In the genomic region with DNA sequence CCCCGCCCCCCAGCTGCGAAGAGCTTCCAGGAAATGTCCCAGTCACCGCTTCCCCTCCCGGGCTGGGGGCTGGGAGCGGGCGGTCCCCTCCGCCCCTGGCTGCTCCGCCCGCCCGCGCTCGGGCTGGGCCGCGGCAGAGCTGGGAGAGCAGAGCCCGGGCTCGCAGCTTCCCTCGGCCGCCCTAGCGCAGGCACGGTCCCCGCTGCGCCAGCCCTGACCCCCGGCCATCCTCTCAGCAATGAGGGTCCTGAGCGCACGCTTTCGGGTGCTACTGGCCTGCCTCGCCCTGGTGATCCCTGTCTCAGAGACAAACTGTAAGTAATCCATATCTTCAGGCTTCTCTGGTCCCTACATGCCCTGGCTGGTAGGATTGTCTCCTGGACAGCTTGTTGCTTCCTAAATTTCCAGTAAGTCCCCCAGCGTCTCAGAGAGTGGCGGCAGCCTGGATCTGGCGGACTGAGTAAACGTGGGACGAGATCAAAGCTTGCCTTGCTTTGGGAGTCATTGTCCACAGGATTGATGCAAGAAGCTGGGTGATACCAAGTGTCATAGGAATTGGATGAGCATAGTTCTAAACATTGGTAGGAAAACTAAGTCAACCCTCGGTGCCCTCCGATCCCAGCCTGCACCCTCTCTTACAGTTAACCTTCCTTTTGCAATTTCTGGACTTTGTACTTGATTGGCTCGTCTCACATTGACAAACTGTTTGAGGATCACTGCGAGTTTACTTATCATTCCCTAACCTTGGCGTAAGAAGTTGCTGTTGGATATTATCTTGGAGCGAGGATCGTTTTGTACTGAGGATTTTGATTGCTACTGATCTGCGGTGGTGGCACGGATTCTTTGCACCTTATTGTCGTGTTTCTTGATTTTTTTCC, we compare ENCODE assay signal across 8 mouse cellular contexts. TPM values are rescaled to one million over a fixed set of nuclear protein-coding genes. Genes with fewer than 3 reads are reported as not detected.
A peak's percentile ranks its signal among the peaks of the same experiment; 100 is the strongest.
DNase-seq lines count a peak whose midpoint lies in the region; ATAC-seq and TF ChIP-seq lines count a peak whose summit lies in the region.

Gene Pros1, plus strand, starts transcription at position 117 of the 878 bp plus-strand sequence.

- peak; percentile 48 for DNase-seq in MN1 (ENCODE audit: low spot score)
- peak; percentile 11 for DNase-seq in cerebellum, adult 8-10 months
- peak; percentile 83 for DNase-seq in gastrocnemius, adult 2 months
- DNase-seq in hindbrain, embryonic 14.5 days (ENCODE audit: low spot score), result peak; percentile 50
- peak; percentile 44 to 50 for DNase-seq in left cerebral cortex, adult 2 months (ENCODE audit: extremely low spot score in 1 of 2, low spot score in 2 of 2)
- peak; percentile 39 to 59 for DNase-seq in right cerebral cortex, postnatal 10 days (ENCODE audit: low spot score in 2 of 2)
- peak; percentile 46 to 59 for DNase-seq in urinary bladder, postnatal 36 days (ENCODE audit: low spot score in 2 of 2)

- H3K4me1 ChIP-seq in hindbrain, embryonic 14.5 days (replicated peaks; ENCODE audit: control insufficient read depth, insufficient read depth, low read length), result no peaks in the 10 kb centered on the region

- H3K36me3 ChIP-seq in hindbrain, embryonic 14.5 days (replicated peaks; ENCODE audit: control insufficient read depth, insufficient read depth), result no peaks in the 10 kb centered on the region

- no peaks in the 10 kb centered on the region for H3K27me3 ChIP-seq in hindbrain, embryonic 14.5 days (ENCODE audit: control insufficient read depth, insufficient read depth, low read length)

- H3K4me3 ChIP-seq in gastrocnemius, adult 2 months, result peak within 1 kb of the TSS; percentile 91
- H3K4me3 ChIP-seq in hindbrain, embryonic 14.5 days (replicated peaks; ENCODE audit: low read length), result peak within 1 kb of the TSS; percentile 64
- peak within 1 kb of the TSS; percentile 73 for H3K4me3 ChIP-seq in left cerebral cortex, adult 2 months

- no peaks in the 10 kb centered on the region for H3K9me3 ChIP-seq in hindbrain, embryonic 14.5 days (ENCODE audit: control insufficient read depth, low read length)

- H3K27ac ChIP-seq in gastrocnemius, adult 2 months, result peak within 1 kb of the TSS; percentile 92
- H3K27ac ChIP-seq in hindbrain, embryonic 14.5 days, result no peak within 1 kb of the TSS; the same call in 1 of the 2 replicates
- peak within 1 kb of the TSS; percentile 80 for H3K27ac ChIP-seq in left cerebral cortex, adult 2 months

- 5% methylated on average over 35 of the region's 42 CpGs for WGBS in hindbrain, embryonic 14.5 days

- peak; percentile 93 for ATAC-seq in hindbrain, embryonic 14.5 days (ENCODE audit: low FRiP score)
- peak; percentile 81 for ATAC-seq in megakaryocyte, adult 5-6 weeks (ENCODE audit: poor library complexity, severe bottlenecking)

- peak within 1 kb of the TSS; percentile 97 for H3K4me2 ChIP-seq in hindbrain, embryonic 14.5 days (replicated peaks)

- peak within 1 kb of the TSS; percentile 87 for H3K9ac ChIP-seq in hindbrain, embryonic 14.5 days

- TF ChIP-seq CTCF in gastrocnemius, adult 2 months (IDR thresholded peaks at IDR 0.05), result no peak
- TF ChIP-seq CTCF in left cerebral cortex, adult 2 months (IDR thresholded peaks at IDR 0.05), result no peak

- intact Hi-C loops in gastrocnemius, adult 2 months (cut with DNase I), result no loop called here
- intact Hi-C loops in left cerebral cortex, adult 2 months (cut with DNase I), result no loop called here

RNA-seq across cellular contexts. Expression of gene Pros1, which starts in this region (rescaled TPM):
- total RNA-seq in gastrocnemius, adult 2 months (2021), result 1 to 10 TPM; 5.4 to 8.4 TPM
- 12.4 and 13.1 TPM in 2 replicates for polyA plus RNA-seq in hindbrain, embryonic 14.5 days (2014; fragmentation: Nextera tagmentation; extraction: Ambion mirVana)
- 1 to 10 TPM; 8.7 to 9.4 TPM for total RNA-seq in left cerebral cortex, adult 2 months (2021)
- total RNA-seq in megakaryocyte, adult 5-6 weeks (2015), result 22.6 and 24.1 TPM in 2 replicates
- 31.0 and 36.0 TPM in 2 replicates for total RNA-seq in megakaryocyte, adult 5-6 weeks (2017)

Comparison
In these comparisons a context has a peak if more than half of its experiments do, and no peak if none do; other contexts are left out.
1. DNase-seq: peak in every context shown above with its lines; median percentile 83 in gastrocnemius, adult 2 months; 52 in urinary bladder, postnatal 36 days; 50 in hindbrain, embryonic 14.5 days; 49 in right cerebral cortex, postnatal 10 days; 48 in MN1; 47 in left cerebral cortex, adult 2 months; 11 in cerebellum, adult 8-10 months.